Mouse (Mus musculus) liver, embryonic 14.5 days (tissue): ENCODE data around the gene Phf10.
"Not testable (repeated sequence)": the region's sequence is repeated elsewhere in the genome, so short reads cannot be mapped to it uniquely, and the experiment has no call there.

Source experiments
- CTCF ChIP-seq: IDR thresholded peaks from 2 replicates; pipeline ENCODE4 v1.5.1; 2016; ENCODE audit warnings: antibody characterized with exemption, low read depth, control low read depth
- EP300 ChIP-seq: IDR thresholded peaks from 2 replicates; pipeline ENCODE4 v1.6.1; 2016; ENCODE audit warnings: antibody characterized with exemption, low read depth

DNA sequence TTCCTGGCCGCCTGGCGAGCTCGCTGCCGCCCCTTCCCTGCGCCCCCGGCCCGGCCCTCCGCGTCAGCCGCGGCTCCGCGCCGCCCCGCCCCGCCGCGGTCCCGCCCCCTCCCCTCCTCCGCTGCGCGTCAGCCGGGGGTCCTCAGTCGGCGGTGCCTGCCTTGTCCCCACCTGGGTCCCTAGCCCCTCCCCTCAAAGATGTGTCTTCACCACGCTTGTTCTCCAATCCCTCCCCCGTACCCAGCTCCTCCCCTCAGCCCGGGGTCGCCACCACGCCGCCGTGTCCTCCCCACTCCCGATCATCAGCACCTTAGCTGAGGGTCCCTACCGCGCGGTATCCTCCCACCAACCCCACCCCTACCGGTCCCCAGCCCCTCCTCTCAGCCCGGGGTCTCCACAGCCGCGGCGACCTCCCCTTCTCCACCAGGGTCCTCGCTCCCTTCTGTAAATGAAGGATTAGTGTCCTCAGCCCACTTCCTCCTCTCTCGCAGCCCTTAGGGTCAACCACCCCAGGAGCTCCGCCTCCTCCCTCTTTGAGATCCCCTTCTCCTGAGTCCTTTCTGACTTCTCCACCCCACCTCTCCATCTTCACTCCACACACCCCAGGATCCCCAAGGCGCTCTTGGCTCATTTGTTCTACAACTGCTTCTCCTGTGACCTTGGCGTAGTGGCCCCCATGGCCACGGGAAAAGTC is 32.2 kb upstream of the Phf10 start:
- TF ChIP-seq EP300, CTCF: not testable (repeated sequence)
